Mouse (Mus musculus) brain, embryonic 14.5 days (tissue): Measurements from ENCODE around the gene Gaa.

Experiments used
- CTCF ChIP-seq: fragments of 200-500 bp; IDR thresholded peaks from 2 replicates; pipeline ENCODE4 v1.5.1; 2012; ENCODE audit warnings: inconsistent platforms, mild to moderate bottlenecking, moderate library complexity, borderline replicate concordance; ENCODE audit not compliant: insufficient read depth, insufficient read length; ENCODE audit errors: extremely low read depth
- POLR2A ChIP-seq: fragments of 200-500 bp; IDR thresholded peaks from 2 replicates; pipeline ENCODE4 v1.6.1; 2012; ENCODE audit warnings: mild to moderate bottlenecking, inconsistent platforms, borderline replicate concordance; ENCODE audit not compliant: poor library complexity, insufficient read depth, insufficient read length, severe bottlenecking; ENCODE audit errors: extremely low read depth

DNA sequence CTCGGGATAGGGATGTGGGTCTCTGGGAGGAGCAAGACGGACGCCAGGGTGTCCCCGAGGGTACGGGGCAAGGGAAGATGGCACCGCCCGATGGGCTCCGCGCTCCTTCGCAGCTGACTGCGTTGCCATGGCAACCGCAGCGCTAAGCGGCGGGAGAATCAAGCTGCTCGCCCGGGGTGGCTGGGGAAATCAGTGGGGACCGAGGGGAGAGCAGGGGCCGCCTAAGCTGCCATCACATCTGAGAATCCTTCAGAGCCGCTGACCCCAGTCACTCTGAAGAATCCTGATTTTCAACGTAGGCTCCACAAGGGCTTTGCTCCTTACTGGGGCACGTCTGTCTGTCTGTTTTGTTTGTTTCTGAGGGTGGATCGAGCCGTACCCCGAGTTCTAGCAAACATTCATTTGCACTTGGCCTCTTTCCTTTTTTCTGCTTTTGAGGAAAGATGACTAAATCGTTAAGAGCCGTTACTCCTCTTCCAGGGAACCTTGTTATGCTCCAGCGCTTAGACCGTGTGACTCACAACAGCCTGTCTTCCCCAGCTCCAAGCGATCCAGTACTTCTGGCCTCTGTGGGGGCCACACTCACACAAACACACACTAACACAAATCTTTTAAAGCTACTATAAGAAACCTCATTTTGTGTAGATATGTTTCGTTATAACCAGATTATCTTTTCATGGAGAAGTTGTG is 32.7 kb downstream of the Gaa start:
- no peak for TF ChIP-seq POLR2A
- TF ChIP-seq CTCF: no peak
